Mouse (Mus musculus) T-helper 1 cell (primary cell): ENCODE data around the gene Rnf186.

Experiments used
- in situ Hi-C: fragments of 300-600 bp; cut with MboI, MseI; formaldehyde crosslinking; loops from one replicate; pipeline ENCODE4 v1.15.1; 2025; ENCODE audit warnings: high pct_unique_total_duplicates

The Rnf186 gene

GRCm38 (mm10) chr4:138966866-138967265, at the start of gene Rnf186:
Rnf186 (plus strand) TSS chr4:138967112.
- in situ Hi-C loops: no loop called here

GRCm38 (mm10) chr4:138917282-138917681, 49.6 kb upstream of the Rnf186 start:
- in situ Hi-C loops: no loop called here

- in situ Hi-C loops: loop anchor here (5.0 kb wide), 1 partner anchor 91 kb away; no protein-coding TSS in a partner anchor
These were observed 45.4 kb upstream of the Rnf186 start for GRCm38 (mm10) chr4:138921254-138922130.

DNA sequence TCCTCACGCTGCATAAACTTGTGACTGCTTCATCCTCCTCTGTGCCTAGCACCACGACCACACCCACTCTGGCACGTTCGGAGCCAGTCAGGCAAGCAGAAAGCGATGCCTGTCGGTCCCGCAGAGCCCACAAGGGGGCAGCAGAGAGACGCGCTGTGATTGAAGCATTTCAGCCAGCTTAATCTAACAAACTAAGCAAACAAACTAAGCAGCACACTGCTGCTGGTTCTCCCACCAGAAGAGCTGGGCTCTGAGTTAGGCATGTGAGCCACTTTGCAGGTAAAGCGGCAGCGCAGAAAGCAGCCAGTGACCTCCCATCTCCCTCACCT, 44.8 kb upstream of the Rnf186 start:
- in situ Hi-C loops: loop anchor here (5.0 kb wide), 1 partner anchor 90 kb away; no protein-coding TSS in a partner anchor

GRCm38 (mm10) chr4:138925561-138925960, 41.4 kb upstream of the Rnf186 start:
- in situ Hi-C loops: loop anchor here (5.0 kb wide), 2 partner anchors 57 to 152 kb away; partner anchors contain the start of gene Htr6

DNA sequence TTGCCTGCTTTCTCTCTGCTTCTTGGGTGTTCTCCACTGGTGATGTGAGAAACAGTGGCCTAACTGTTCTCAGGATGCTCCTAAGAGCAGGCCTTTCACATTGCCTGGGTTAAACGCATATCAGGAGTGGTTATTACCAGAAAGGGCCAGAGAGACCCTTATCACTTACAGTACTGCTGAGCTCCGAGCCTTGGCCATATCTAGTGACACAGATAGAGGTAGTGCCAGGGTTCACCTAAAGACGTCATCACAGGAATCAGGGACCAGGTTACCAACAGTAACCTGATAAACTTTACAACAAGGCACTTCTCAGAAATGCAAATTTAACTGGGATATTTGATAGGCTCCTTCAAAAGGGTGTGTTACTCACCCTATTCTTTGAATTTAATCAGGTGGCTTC, 33.0 kb upstream of the Rnf186 start:
- in situ Hi-C loops: no loop called here

DNA sequence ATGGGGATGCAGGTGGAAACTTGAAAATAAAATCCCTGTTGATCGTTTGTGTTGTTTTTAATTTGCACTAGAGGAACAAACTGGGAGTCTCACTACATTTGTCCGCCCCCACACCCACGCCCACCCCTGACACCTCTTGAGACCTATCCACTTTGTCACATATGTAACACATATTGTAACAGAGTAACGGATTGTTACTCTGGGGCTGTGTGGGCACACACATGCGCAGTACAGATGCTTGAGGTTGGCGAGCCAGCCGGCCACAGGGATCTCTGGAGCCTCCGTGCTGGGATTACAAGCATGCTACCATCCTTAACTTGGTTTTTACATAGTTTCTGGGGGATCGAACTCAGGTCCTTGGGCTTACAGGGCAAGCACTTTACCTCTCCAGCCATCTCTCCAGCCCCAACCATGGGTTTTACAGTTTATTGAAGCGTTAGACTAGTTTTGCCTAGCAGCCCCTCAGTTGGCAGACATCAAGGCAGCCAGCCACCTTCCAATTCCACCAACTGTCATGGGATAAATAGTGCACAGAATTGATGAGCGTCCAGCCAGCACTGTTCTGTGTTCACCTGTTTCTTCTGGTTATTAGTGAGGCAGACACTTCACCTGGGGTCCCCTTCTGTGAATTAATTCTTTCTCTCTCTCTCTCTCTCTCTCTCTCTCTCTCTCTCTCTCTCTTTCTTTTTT, 32.3 kb upstream of the Rnf186 start:
- in situ Hi-C loops: no loop called here

- in situ Hi-C loops: no loop called here
These were observed 28.2 kb upstream of the Rnf186 start for GRCm38 (mm10) chr4:138938495-138939269.

DNA sequence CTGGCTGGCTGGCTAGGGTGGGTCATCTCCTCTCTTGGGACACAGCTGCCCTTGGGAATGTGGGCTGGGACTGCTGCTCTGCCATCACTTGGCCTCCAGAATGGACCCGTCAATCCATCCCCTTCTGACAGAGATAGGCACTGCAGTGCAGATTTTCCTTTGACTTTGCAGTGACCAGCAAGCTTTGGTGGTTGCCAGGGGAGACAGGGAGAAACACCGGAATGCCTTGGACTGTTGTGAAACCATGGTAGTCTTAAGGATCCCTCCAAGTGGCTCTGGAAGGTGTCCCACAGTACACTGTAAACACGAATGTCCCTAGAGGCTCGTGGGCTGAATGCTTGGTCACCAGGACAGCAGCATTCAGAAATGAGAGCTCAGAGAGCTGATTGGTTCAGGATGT, 27.4 kb upstream of the Rnf186 start:
- in situ Hi-C loops: no loop called here

- in situ Hi-C loops: no loop called here
These were observed 25.5 kb upstream of the Rnf186 start for GRCm38 (mm10) chr4:138941401-138941800.

DNA sequence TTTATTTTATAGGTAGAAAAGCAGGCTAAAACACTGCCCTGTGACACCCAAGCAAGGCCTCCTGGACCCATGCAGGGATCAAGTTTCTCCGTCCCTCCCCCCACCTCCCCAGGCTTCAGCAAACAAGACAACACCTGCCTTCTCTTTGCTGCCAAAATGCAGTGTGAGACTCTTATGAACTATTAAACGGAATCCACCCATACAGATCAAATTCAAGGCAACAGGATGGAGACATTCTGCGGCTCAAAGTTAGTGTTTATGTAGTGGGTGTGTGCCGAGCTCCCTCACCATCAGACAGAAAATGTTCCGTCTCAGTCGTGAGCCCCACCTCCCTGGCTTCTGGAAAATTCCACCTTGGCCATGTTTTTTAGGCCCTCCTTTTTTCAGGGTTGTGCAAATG, 24.9 kb upstream of the Rnf186 start:
- in situ Hi-C loops: no loop called here

DNA sequence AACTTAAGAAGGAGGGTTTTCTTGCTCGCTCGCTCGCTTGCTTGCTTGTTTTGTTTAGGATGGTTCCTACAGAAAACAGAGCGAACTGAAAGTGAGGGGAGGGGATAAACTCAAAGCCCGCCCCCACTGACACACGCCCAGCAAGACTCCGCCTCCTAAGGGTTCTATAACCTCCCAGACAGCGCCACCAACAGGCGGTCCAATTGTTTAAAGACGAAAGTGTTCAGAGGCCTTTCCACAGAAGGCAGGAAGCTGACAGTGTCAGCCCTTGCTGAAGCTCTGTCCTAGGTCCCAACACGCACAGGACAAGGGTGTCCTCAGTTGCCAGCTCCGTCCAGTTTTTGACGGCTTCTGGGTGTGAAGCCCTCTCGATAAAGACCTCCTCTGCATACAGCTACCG, 23.2 kb upstream of the Rnf186 start:
- in situ Hi-C loops: no loop called here

GRCm38 (mm10) chr4:138948257-138948656, 18.7 kb upstream of the Rnf186 start:
- in situ Hi-C loops: no loop called here

DNA sequence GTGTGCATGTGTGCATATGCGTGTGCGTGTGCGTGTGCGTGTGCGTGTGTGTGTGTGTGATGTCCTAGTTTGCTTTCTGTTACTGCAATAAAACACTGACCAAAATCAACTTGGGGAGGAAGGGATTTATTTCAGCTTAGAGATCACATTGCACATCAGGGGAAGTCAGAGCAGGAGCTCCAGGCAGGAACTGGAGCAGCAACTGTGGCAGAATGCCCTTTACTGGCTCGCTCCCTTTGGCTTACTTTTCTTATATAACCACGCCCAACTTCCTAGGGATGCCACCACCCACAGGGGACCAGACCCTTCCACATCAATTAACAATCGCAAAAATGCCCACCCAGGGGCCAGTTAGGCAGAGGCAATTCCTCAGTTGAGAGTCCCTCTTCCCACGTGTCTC, 8.3 kb upstream of the Rnf186 start:
- in situ Hi-C loops: no loop called here

GRCm38 (mm10) chr4:138959120-138959519, 7.8 kb upstream of the Rnf186 start:
- in situ Hi-C loops: no loop called here

DNA sequence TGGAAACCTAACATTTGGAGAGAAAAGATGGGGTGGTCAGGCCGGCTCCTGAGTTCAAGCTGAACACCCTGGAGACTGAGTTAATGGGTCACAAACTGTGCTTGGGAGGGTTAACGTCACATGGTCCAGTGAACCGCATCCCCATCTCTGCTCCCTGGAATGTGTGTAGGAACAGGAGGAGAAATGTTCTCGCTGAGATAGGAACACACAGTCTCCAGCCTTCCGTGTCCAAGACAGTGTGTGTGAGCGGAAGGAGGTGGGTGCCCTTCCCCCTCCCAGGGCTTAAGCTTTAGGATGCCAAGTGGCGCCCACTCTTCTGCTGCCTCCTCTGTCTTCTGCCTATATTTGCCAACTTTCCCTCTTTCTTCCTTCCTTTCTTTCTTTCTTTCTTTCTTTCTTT, 7.0 kb upstream of the Rnf186 start:
- in situ Hi-C loops: no loop called here

GRCm38 (mm10) chr4:138962719-138963118, 4.2 kb upstream of the Rnf186 start:
- in situ Hi-C loops: no loop called here

DNA sequence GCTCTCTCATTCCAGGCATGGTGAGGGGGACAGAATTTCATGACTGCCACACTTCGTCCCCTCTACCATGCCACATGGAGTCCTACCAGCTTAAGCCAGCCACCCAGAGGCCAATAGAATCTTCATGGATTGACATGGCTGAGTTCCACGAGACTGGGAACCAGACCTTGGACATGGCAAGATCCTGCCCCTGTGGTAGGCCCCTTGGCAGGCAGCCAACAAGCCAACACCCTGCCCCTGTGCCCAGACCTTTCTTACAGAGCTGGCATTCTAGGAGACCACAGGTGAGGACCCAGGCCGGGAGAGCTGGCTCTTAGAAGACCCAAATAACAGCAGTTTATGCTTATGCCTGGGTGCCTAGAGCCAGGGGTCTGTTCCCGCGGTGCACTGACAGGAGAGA, 1.0 kb upstream of the Rnf186 start:
- in situ Hi-C loops: no loop called here

DNA sequence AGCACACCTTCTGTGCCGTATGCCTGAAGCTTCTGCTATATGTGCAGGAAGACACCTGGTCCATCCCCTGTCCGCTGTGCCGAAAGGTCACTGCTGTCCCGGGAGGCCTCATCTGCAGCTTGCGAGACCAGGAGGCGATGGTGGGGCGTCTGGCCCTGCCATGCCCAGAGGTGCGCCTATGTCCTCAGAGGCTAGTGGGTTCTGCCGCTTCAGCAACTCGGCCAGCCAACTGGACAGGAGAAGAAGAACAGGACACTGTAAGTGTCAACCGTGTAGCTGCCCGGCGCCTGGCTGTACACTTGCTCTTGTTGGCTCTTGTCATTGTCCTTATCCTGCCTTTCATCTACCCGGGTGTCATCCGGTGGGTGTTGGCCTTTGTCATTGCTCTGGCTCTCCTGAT, 573 bp downstream of the Rnf186 start:
- in situ Hi-C loops: no loop called here

- in situ Hi-C loops: no loop called here
These were observed 2.1 kb downstream of the Rnf186 start for GRCm38 (mm10) chr4:138968772-138969556.

GRCm38 (mm10) chr4:138969736-138970135, 2.8 kb downstream of the Rnf186 start:
- in situ Hi-C loops: no loop called here
